Mouse (Mus musculus) lung, postnatal 0 days (tissue): ENCODE measurements around the gene Chil1. TPM values are rescaled to one million over a fixed set of nuclear protein-coding genes. Genes with fewer than 3 reads are reported as not detected.

Experiments used
- ATAC-seq: fragments of 200-750 bp; cut with Nextera tagmentation; 2 replicates; pipeline ENCODE4 v1.8.0; 2017; ENCODE audit warnings: moderate library complexity
- DNase-seq: peaks from one replicate; pipeline ENCODE4 v3.0.0-alpha.2; 2016; ENCODE audit warnings: low spot score
- H3K27ac ChIP-seq: fragments of 300-500 bp; sonication (generic); 2 replicates; pipeline ENCODE4 v1.5.1; 2014; ENCODE audit warnings: antibody characterized with exemption, mild to moderate bottlenecking, low read length, mixed read lengths
- H3K27me3 ChIP-seq: fragments of 300-500 bp; sonication (generic); replicated peaks from 2 replicates; pipeline ENCODE4 v1.6.1; 2014; ENCODE audit warnings: low read length, mixed read lengths; ENCODE audit not compliant: insufficient read depth
- H3K36me3 ChIP-seq: fragments of 300-500 bp; sonication (generic); 2 replicates; pipeline ENCODE4 v1.6.1; 2014; ENCODE audit warnings: low read length, mixed read lengths; ENCODE audit not compliant: insufficient read depth
- H3K4me1 ChIP-seq: fragments of 300-500 bp; sonication (generic); 2 replicates; pipeline ENCODE4 v1.6.1; 2014; ENCODE audit warnings: antibody characterized with exemption, low read depth, low read length, mixed read lengths; ENCODE audit not compliant: insufficient read depth
- H3K4me2 ChIP-seq: fragments of 300-500 bp; sonication (generic); replicated peaks from 2 replicates; pipeline ENCODE4 v1.6.1; 2014; ENCODE audit warnings: low read depth, mild to moderate bottlenecking, low read length, moderate library complexity, mixed read lengths
- H3K4me3 ChIP-seq: fragments of 300-500 bp; sonication (generic); 2 replicates; pipeline ENCODE4 v1.5.1; 2014; ENCODE audit warnings: low read depth, low read length
- H3K9ac ChIP-seq: fragments of 300-500 bp; sonication (generic); replicated peaks from 2 replicates; pipeline ENCODE4 v1.6.1; 2014; ENCODE audit warnings: low read depth, mild to moderate bottlenecking
- H3K9me3 ChIP-seq: fragments of 300-500 bp; sonication (generic); 2 replicates; pipeline ENCODE4 v1.6.1; 2016; ENCODE audit warnings: low read length, mixed read lengths
- CTCF ChIP-seq: IDR thresholded peaks from 2 replicates; pipeline ENCODE4 v1.5.1; 2016; ENCODE audit warnings: antibody characterized with exemption, mild to moderate bottlenecking
- EP300 ChIP-seq: IDR thresholded peaks from 2 replicates; pipeline ENCODE4 v1.6.1; 2016; ENCODE audit warnings: antibody characterized with exemption, mild to moderate bottlenecking, control low read depth
- WGBS: fragments of 180-500 bp; shearing (Covaris S2); extraction: QIAGEN DNeasy Blood & Tissue Kit; methylation state at CpG from one replicate; pipeline ENCODE4 v1.1.7; 2014; 5-methylcytosine and 5-hydroxymethylcytosine counted together
- polyA plus RNA-seq: library from polyadenylated mRNA; unstranded; fragments of >200 nt; fragmentation: Nextera tagmentation; extraction: Ambion mirVana; gene quantifications from 2 replicates; pipeline ENCODE4 v1.2.1, GENCODE M21; 2015

The Chil1 gene
- 550 and 782 TPM in 2 replicates for polyA plus RNA-seq

GRCm38 (mm10) chr1:134182025-134182424, at the start of gene Chil1:
Gene Chil1, plus strand, starts transcription at chr1:134182176.
- DNase-seq (peak; percentile 64), ATAC-seq (peak; percentile 82)
- TF ChIP-seq EP300 (peak; percentile 56; the same call in 1 of the 2 replicates), CTCF (no peak)
- no peaks in the 10 kb centered on the region for H3K4me1 ChIP-seq
- no peak within 1 kb of the TSS; the same call in 1 of the 2 replicates for H3K4me3 ChIP-seq
- no peaks in the 10 kb centered on the region for H3K36me3 ChIP-seq
- H3K27ac ChIP-seq, result peak within 1 kb of the TSS; percentile 68
- H3K9ac ChIP-seq, result no peak within 1 kb of the TSS
- H3K9me3 ChIP-seq, result no peaks in the 10 kb centered on the region
- peak within 1 kb of the TSS; percentile 41 for H3K4me2 ChIP-seq
- 36% methylated on average over 4 of the region's 4 CpGs for WGBS
- no peaks in the 10 kb centered on the region for H3K27me3 ChIP-seq

GRCm38 (mm10) chr1:134133316-134133715, 48.7 kb upstream of the Chil1 start:
- H3K27me3 ChIP-seq, result no peaks in the 10 kb centered on the region
- H3K36me3 ChIP-seq, result no peaks in the 10 kb centered on the region
- no peak for ATAC-seq
- H3K9me3 ChIP-seq, result no peaks in the 10 kb centered on the region
- H3K4me1 ChIP-seq, result no peaks in the 10 kb centered on the region
- no peak for DNase-seq
- no peak overlapping the region for H3K4me2 ChIP-seq
- no peak overlapping the region for H3K27ac ChIP-seq
- no peak for TF ChIP-seq EP300
- TF ChIP-seq CTCF, result no peak
- no peak overlapping the region for H3K9ac ChIP-seq
- 57% methylated on average over 11 of the region's 11 CpGs for WGBS
- no peak overlapping the region for H3K4me3 ChIP-seq

GRCm38 (mm10) chr1:134136351-134136750, 45.6 kb upstream of the Chil1 start:
- no peak for DNase-seq
- no peak overlapping the region for H3K27ac ChIP-seq
- H3K4me1 ChIP-seq, result no peaks in the 10 kb centered on the region
- no peak overlapping the region for H3K9ac ChIP-seq
- no peaks in the 10 kb centered on the region for H3K36me3 ChIP-seq
- 13% methylated on average over 1 of the region's 3 CpGs for WGBS
- no peaks in the 10 kb centered on the region for H3K27me3 ChIP-seq
- no peak overlapping the region for H3K4me2 ChIP-seq
- no peak for TF ChIP-seq CTCF
- no peak for TF ChIP-seq EP300
- H3K4me3 ChIP-seq, result no peak overlapping the region
- H3K9me3 ChIP-seq, result no peaks in the 10 kb centered on the region
- ATAC-seq, result no peak

GRCm38 (mm10) chr1:134138424-134138823, 43.6 kb upstream of the Chil1 start:
- WGBS, result 73% methylated on average over 9 of the region's 9 CpGs
- no peak overlapping the region for H3K9ac ChIP-seq
- no peaks in the 10 kb centered on the region for H3K36me3 ChIP-seq
- ATAC-seq (no peak), DNase-seq (no peak)
- H3K9me3 ChIP-seq, result no peaks in the 10 kb centered on the region
- no peak overlapping the region for H3K27ac ChIP-seq
- no peaks in the 10 kb centered on the region for H3K27me3 ChIP-seq
- no peak overlapping the region for H3K4me2 ChIP-seq
- H3K4me1 ChIP-seq, result no peaks in the 10 kb centered on the region
- no peak overlapping the region for H3K4me3 ChIP-seq
- TF ChIP-seq EP300, result no peak

- H3K4me3 ChIP-seq, result no peak overlapping the region
- no peak overlapping the region for H3K27ac ChIP-seq
- ATAC-seq, result no peak
- WGBS, result 58% methylated on average over 4 of the region's 4 CpGs
- no peak overlapping the region for H3K4me2 ChIP-seq
- H3K9me3 ChIP-seq, result no peaks in the 10 kb centered on the region
- H3K9ac ChIP-seq, result no peak overlapping the region
- DNase-seq, result no peak
- H3K4me1 ChIP-seq, result no peaks in the 10 kb centered on the region
- no peaks in the 10 kb centered on the region for H3K36me3 ChIP-seq
- H3K27me3 ChIP-seq, result no peaks in the 10 kb centered on the region
- TF ChIP-seq CTCF (no peak), EP300 (no peak)
Measured at GRCm38 (mm10) chr1:134142363-134142794, 39.6 kb upstream of the Chil1 start.

- no peak overlapping the region for H3K27ac ChIP-seq
- no peak for TF ChIP-seq CTCF
- TF ChIP-seq EP300, result no peak
Measured at GRCm38 (mm10) chr1:134146066-134146465, 35.9 kb upstream of the Chil1 start.

GRCm38 (mm10) chr1:134150076-134150475, 31.9 kb upstream of the Chil1 start:
- H3K9ac ChIP-seq, result no peak overlapping the region
- H3K27ac ChIP-seq, result no peak overlapping the region
- no peaks in the 10 kb centered on the region for H3K27me3 ChIP-seq
- TF ChIP-seq EP300 (no peak), CTCF (no peak)
- H3K4me3 ChIP-seq, result no peak overlapping the region
- H3K36me3 ChIP-seq, result no peaks in the 10 kb centered on the region
- ATAC-seq (peak; percentile 25; the same call in 1 of the 2 replicates), DNase-seq (no peak)
- H3K4me1 ChIP-seq, result no peaks in the 10 kb centered on the region
- H3K9me3 ChIP-seq, result no peaks in the 10 kb centered on the region
- H3K4me2 ChIP-seq, result no peak overlapping the region
- 52% methylated on average over 8 of the region's 8 CpGs for WGBS

More at GRCm38 (mm10) chr1:134146066-134146465, 35.9 kb upstream of the Chil1 start:
- Histone ChIP-seq H3K9me3 (no peaks in the 10 kb centered on the region), H3K4me3 (no peak overlapping the region), H3K27me3 (no peaks in the 10 kb centered on the region), H3K4me1 (no peaks in the 10 kb centered on the region), H3K4me2 (no peak overlapping the region), H3K9ac (no peak overlapping the region), H3K36me3 (no peaks in the 10 kb centered on the region)
- WGBS, result 88% methylated on average over 8 of the region's 8 CpGs
- ATAC-seq, result no peak
- DNase-seq, result no peak
